Mouse (Mus musculus) stomach, postnatal 0 days (tissue): ENCODE results near the gene Serping1.

Experiments
- CTCF ChIP-seq: IDR thresholded peaks from 2 replicates; pipeline ENCODE4 v1.5.1; 2016; ENCODE audit warnings: antibody characterized with exemption, low read depth, mild to moderate bottlenecking, moderate library complexity
- EP300 ChIP-seq: optimal IDR thresholded peaks from 2 replicates; pipeline ENCODE3; 2016; ENCODE audit warnings: antibody characterized with exemption

GRCm38 (mm10) chr2:84720718-84721117 lies 54.5 kb downstream of the Serping1 start:
- TF ChIP-seq CTCF (no peak), EP300 (no peak)
